Mouse (Mus musculus) common myeloid progenitor, adult 5-6 weeks (primary cell): Measurements from ENCODE around the gene Ar. TPM values are rescaled to one million over a fixed set of nuclear protein-coding genes. Genes with fewer than 3 reads are reported as not detected.

Source experiments
- ATAC-seq: replicated peaks from 2 replicates; pipeline ENCODE4 v1.8.0; 2016; ENCODE audit warnings: low read depth, mild to moderate bottlenecking, moderate TSS enrichment, inconsistent platforms; ENCODE audit not compliant: poor library complexity, severe bottlenecking
- total RNA-seq: library from RNA; stranded (forward); fragments of 200-1000, 187-1606 nt; gene quantifications from 2 replicates; pipeline ENCODE4 v1.2.3, GENCODE M21; 2017

Gene Ar
- 0.05 and 0.27 TPM in 2 replicates for total RNA-seq

DNA sequence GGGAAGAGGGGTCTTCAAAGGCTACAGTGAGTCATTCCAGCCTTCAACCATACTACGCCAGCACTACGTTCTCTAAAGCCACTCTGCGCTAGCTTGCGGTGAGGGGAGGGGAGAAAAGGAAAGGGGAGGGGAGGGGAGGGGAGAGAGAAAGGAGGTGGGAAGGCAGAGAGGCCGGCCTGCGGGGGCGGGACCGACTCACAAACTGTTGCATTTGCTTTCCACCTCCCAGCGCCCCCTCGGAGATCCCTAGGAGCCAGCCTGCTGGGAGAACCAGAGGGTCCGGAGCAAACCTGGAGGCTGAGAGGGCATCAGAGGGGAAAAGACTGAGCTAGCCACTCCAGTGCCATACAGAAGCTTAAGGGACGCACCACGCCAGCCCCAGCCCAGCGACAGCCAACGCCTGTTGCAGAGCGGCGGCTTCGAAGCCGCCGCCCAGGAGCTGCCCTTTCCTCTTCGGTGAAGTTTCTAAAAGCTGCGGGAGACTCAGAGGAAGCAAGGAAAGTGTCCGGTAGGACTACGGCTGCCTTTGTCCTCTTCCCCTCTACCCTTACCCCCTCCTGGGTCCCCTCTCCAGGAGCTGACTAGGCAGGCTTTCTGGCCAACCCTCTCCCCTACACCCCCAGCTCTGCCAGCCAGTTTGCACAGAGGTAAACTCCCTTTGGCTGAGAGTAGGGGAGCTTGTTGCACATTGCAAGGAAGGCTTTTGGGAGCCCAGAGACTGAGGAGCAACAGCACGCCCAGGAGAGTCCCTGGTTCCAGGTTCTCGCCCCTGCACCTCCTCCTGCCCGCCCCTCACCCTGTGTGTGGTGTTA is at the start of gene Ar:
Ar (plus strand) TSS at position 239 of the 812 bp plus-strand sequence.
- ATAC-seq = peak; percentile 85

DNA sequence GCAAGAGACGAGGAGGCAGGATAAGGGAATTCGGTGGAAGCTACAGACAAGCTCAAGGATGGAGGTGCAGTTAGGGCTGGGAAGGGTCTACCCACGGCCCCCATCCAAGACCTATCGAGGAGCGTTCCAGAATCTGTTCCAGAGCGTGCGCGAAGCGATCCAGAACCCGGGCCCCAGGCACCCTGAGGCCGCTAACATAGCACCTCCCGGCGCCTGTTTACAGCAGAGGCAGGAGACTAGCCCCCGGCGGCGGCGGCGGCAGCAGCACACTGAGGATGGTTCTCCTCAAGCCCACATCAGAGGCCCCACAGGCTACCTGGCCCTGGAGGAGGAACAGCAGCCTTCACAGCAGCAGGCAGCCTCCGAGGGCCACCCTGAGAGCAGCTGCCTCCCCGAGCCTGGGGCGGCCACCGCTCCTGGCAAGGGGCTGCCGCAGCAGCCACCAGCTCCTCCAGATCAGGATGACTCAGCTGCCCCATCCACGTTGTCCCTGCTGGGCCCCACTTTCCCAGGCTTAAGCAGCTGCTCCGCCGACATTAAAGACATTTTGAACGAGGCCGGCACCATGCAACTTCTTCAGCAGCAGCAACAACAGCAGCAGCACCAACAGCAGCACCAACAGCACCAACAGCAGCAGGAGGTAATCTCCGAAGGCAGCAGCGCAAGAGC is 1.3 kb downstream of the Ar start:
- peak; percentile 43 for ATAC-seq

DNA sequence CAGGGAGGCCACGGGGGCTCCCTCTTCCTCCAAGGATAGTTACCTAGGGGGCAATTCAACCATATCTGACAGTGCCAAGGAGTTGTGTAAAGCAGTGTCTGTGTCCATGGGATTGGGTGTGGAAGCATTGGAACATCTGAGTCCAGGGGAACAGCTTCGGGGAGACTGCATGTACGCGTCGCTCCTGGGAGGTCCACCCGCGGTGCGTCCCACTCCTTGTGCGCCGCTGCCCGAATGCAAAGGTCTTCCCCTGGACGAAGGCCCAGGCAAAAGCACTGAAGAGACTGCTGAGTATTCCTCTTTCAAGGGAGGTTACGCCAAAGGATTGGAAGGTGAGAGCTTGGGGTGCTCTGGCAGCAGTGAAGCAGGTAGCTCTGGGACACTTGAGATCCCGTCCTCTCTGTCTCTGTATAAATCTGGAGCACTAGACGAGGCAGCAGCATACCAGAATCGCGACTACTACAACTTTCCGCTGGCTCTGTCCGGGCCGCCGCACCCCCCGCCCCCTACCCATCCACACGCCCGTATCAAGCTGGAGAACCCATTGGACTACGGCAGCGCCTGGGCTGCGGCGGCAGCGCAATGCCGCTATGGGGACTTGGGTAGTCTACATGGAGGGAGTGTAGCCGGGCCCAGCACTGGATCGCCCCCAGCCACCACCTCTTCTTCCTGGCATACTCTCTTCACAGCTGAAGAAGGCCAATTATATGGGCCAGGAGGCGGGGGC is 2.0 kb downstream of the Ar start:
- ATAC-seq = no peak; the same call in 1 of the 2 replicates

DNA sequence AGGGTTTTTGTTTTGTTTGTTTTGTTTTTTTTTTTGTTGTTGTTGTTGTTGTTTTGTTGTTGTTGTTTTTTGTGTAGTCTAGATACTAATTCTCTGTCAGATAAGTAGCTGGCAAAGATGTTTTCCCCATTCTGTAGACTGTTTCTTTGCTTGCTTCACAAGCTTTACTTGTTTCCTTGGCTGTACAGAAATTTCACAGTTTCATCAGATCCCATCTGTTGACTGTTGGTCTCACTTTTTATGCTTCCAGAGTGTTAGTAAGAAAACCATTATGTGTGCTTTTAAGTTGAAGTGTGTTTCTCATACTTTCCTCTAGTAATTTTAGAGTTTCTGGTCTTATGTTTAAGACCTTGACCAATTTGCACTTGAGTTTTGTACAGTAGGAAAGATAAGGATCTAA is 41.2 kb downstream of the Ar start:
- no peak for ATAC-seq

DNA sequence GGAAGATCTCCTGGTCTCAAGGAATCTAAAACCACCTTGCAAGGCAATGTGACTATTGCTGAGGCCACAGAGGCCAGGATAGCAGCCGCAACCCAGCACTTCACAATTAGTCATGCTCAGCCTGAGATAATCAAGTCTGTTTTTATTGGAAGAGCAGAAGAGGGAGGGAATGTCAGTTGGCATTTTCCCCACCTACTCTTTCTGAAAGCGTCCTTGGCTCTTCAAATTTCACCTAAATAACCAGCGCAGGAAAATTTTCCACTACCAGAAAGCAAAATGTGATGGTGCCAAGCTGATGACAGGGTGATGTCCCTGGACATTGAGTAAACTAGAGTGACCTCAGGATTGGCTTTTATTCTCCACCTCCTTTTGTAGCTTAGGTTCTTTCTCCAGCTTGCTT is 57.2 kb downstream of the Ar start:
- ATAC-seq = no peak

DNA sequence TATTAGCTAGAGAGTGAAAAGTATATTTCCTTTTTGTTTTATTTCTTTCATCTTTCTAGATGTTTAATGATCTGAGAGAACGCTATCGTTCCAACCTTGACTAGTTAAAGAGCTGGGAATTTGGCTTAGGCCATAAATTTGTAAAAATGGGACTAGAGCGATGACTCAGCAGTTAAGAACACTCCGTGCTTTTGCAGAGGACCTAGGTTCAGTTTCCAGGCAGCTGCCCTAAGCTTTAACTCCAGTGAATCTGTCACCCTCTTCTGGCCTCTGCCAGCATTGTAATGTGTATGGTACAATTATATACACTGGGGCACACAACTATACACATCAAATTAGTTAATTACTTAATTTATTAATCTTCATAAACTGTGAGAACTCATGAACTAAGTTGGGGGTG is 58.6 kb downstream of the Ar start:
- no peak for ATAC-seq

DNA sequence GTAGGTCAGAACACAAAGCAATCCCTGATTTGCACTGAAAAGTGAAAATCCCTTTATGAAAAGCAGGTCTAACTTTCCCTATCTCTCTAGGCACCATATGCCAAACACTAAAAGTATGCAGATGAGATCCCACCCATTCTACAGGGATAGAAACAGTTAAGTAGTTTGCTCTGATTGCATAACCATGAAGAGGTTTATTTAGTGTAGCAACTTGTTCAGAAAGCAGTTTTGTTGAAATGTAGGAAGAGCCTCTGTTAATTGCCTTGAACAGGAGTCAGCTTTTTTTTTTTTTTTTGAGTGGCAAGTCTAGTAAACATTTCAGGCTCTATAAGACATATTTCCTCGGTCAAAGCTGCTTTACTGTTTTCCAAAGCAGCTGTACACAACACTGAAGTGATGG is 67.5 kb downstream of the Ar start:
- ATAC-seq = no peak

DNA sequence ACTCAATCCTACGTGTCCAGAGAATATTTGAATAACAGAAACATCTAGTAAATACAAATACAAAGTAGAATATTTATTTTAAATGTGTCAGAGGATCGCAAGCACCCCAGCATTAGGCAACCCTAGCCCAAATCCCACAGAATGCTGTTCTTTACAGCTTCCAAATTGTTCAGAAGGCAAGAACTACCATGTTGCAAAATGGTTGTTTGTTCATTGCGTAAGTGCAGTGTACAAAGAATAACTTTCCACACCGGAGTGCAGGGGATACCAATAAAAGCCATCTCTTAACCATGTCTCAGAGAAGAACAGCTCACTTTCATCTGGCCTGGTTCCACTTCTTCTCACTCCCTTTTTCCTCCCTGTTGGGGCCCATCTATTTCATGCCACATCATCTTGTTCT is 90.4 kb downstream of the Ar start:
- no peak for ATAC-seq

DNA sequence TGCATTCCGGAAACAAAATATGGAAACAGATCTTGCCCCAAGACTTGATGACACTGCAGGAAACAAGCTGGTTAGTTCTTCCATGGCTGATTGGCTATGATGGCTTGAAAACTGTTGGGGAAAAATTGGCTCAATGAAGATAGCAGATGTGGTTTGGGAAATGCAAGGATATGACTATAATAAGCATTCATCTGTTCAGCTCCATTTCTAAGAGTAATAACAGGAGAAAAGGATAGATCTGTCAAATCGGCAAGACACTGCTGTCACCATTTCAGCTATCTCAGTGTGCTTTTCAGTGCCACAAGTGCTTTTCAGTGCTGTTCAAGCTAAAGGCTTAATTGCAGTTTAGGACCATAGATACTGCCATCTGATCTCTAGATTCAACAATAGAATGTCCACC is 96.5 kb downstream of the Ar start:
- no peak for ATAC-seq

DNA sequence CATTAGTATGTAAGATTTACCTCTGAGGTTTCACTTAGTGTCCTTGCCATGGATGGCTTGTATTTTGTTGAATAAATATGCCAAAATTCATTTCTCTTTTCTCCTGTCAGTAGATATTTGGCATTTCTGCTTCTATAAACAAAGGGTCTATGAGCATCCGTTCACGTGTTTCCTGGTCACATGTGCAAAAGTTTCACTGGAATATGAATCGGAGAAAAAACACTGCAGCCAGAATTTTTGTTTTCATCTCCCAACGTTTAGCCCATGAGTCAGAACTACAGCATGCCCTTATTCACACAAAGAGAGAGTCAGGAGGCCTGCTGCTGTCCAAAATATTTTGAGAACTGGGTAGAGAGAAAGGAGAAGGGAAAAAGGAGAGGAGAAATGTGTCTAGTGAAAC is 99.8 kb downstream of the Ar start:
- no peak for ATAC-seq

DNA sequence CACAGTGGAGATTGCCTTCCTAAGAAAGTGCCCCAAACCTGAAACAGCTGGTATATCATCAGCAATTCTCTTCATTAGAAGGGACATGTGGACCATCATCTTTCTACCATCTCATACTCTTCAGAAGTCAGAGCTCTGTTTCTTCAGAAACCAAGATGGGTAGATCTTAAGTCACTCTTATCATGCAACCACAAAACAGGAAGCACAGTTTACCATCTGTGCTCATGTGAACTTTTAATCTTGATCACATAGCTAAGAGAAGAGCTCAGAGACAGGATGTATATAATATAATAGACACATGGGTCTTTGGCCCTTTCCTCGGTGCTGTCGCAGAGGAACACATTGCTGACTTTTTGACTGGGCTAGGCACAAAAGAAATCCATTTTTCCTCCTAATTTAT is 111.1 kb downstream of the Ar start:
- peak; percentile 54 for ATAC-seq

DNA sequence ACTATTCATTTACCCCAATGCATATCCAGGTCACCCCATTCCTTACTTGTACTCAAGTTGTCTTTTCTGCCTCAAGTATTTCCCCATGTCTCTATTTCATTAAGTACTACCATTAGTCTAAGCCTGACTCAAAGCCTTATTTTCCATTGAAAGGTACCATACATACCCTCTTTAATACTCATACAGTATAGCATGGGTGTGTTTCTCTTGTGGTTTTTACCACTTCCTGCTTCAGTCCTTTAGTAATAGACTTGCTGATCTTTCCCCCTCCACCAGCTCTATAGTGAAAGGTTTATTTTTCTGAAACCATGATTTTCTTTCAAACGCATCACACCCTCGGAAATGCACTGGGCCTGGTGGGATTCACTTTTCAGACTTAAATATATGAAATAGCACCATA is 117.2 kb downstream of the Ar start:
- 0 out of 2 replicates have a peak, but pooled peaks have one; percentile 45 for ATAC-seq

DNA sequence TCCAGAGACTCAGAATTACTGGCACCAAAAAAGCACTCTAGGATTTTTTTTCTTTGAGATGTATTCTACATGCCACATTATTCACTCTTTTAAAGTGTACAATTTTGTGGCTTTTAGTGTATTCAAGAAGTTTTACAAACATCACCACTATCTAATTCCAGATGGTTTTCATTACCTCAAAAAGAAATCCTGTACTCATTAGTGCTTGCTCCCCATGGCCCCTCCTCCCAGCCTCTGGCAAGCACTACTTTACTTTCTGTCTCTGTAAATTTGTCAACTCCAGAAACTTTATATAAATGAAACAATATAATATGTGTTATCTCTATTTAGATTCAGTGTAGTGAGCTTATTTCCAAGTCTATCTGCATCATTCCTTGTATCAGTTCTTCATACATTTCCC is 122.8 kb downstream of the Ar start:
- no peak for ATAC-seq

DNA sequence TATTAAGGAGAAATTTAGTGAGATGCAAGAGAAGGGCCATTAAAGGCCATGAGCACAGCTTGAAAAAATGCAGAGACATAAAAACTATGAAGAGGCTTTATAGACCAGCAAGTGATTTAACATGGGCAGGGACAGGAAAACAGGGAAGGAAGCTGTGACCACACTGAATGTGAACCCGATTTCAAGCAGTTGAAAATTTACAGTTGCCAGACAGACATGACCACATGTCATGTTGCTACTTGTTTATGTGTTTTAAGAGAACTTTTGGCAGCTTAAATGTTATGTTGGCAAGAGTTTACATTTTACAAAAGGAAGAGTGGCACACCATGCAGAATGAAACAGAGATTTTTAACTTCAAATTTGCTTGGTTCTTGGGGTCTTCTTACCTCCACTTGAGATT is 143.2 kb downstream of the Ar start:
- ATAC-seq = peak; percentile 97

DNA sequence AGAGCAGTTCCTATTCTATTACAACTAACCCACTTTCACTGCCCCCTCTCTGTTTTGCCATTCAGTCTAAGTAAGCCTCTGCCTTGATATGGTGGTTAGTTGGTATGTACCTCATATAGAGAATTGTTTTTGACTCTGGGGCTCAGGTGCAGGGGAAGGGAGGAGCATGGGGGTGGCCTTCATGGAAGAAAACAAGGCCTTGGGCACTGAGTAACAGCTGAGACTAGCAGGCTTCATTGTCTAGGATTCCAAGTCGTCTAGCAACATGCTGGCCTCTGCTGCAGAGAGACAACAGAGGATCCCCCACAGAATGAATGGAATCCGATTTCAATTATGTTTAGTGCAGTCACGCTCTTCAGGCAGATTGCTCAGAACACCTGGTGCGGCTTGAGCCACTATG is 152.1 kb downstream of the Ar start:
- no peak for ATAC-seq

DNA sequence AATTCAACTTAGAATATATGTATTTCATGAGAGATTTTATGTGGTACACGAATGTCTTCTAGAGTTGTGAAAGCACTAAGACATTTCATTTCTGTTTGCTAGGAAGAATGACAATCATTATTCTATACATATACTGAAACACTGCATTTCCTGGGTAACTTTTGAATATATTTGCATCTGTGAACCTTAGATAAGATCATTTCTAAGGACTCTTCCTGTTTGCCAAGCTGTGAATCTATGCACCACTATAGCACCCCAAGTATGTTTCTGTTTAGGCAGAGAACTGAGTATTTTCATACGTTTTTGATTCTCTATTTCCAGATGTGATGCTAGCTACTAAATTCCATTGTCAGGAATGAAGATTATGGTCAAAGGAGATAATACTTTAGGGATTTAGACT is 153.4 kb downstream of the Ar start:
- no peak for ATAC-seq

DNA sequence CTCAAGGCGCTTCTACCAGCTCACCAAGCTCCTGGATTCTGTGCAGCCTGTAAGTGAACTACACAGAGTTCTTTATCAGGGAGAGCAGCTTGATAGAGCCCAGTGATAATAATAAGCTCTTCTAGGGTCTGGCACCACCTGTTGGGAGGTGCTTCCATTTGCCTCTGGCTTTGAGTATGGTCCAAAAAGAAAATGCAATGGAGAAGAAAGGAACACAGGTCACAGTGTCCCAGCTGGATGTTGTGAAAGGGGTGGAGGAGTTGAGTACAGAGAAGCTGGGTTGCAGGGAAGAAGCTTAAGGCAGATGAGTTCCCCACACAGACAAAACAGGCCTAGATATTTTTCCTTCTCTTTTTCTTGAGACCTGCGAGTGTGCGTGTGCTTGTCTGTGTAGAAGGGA is 167.4 kb downstream of the Ar start:
- no peak for ATAC-seq

DNA sequence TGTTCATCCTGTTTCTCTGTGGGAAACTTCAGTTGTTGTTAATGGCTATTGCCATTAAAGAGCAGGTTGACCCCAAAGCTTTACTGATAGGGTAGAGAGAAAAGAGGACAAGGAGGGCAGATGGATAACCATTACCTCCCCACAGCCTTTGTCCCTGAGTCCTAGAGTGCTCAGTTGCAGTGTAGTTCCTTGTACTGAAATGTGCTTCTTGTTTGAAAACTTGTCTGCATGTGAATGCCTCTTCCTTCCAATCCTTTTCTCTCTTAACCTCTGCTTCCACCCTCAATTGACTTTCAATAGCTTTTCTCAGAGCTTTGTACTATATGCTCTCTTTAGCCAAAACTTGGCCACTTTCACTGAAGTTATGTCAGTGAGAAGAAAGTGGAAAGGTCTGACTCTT is 168.9 kb downstream of the Ar start:
- ATAC-seq = no peak

DNA sequence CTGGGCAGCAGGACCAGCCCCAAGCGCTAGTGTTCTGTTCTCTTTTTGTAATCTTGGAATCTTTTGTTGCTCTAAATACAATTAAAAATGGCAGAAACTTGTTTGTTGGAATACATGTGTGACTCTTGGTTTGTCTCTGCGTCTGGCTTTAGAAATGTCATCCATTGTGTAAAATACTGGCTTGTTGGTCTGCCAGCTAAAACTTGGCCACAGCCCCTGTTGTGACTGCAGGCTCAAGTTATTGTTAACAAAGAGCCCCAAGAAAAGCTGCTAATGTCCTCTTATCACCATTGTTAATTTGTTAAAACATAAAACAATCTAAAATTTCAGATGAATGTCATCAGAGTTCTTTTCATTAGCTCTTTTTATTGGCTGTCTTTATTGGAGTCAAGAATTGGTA is 174.5 kb downstream of the Ar start:
- ATAC-seq = no peak

DNA sequence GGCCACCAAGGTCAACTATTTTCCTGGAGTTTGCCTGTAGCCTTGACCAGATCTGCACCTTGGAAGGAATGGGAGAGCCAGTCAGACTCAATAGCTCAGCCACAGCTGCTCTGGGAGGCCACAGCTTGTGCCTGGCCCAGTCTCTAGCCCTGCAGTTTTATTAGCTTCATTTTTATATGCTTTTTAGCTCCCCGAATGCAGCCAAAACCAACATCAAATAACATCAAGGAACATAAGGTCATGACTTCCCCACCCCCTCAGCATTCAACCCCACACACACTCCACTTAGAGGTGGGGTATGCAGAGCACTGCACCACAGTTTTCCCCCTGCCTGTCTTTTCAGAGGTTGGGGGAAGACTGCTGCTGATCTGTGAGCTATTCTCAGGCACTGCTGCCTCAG is 198.9 kb downstream of the Ar start:
- ATAC-seq = no peak

DNA sequence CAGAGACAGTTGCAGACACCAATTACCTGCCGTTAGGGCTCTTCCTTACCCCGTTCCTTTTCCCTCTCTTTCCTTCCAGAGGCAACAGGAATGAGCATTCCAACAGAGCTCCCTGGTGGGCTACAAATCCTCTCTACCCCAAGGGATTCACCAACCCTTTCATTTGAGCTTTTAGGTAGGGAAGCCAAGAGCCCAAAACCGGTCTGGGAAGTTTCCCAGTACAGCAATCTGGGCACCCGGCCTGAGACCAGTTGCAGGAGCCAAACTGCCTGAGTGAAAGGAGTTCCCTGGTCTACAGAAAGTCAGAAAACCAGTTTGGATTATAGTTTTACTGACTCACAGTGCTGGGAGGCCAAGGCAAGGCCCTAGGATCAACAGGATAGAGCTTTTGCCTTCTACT is 199.5 kb downstream of the Ar start:
- no peak for ATAC-seq
